Mouse (Mus musculus): Measurements from ENCODE around the gene Pglyrp3. TPM values are rescaled to one million over a fixed set of nuclear protein-coding genes. Genes with fewer than 3 reads are reported as not detected.
A peak's percentile ranks its signal among the peaks of the same experiment; 100 is the strongest.
"Not testable (repeated sequence)": the region's sequence is repeated elsewhere in the genome, so short reads cannot be mapped to it uniquely, and the experiment has no call there.

Pglyrp3 gene
- not detected in 2 replicates for polyA plus RNA-seq (2016; fragmentation: Nextera tagmentation; extraction: Ambion mirVana)

DNA sequence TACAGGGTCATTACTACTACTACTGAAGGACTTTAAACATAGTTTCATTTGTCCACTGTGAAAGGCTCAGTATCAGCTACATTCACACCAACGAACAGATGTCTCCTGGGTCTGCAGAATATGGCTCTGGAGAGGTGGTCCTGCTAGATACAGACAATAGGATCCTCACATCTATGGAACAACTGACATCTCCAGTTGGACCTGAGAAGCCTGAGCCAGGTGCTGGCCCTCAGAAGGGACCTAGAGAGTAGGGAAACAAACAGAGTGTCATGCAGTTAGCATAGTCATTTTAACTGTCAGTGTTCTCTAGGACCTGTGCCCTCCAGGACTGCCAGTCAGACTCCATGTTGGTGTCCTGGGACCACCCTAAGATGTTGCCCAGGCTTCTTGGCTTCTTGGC is at the start of gene Pglyrp3:
Gene Pglyrp3, plus strand, starts transcription at position 301 of the 400 bp plus-strand sequence.
- no peak within 1 kb of the TSS for H3K4me3 ChIP-seq
- H3K36me3 ChIP-seq: no peaks in the 10 kb centered on the region
- no peak within 1 kb of the TSS for H3K27ac ChIP-seq
- DNase-seq (ENCODE audit: low spot score): no peak
- no peaks in the 10 kb centered on the region for H3K9me3 ChIP-seq
- no peaks in the 10 kb centered on the region for H3K4me1 ChIP-seq (replicated peaks)
- WGBS: 79% methylated on average over 1 of the region's 1 CpGs
- no peaks in the 10 kb centered on the region for H3K27me3 ChIP-seq (ENCODE audit: insufficient read depth, poor library complexity, severe bottlenecking)

DNA sequence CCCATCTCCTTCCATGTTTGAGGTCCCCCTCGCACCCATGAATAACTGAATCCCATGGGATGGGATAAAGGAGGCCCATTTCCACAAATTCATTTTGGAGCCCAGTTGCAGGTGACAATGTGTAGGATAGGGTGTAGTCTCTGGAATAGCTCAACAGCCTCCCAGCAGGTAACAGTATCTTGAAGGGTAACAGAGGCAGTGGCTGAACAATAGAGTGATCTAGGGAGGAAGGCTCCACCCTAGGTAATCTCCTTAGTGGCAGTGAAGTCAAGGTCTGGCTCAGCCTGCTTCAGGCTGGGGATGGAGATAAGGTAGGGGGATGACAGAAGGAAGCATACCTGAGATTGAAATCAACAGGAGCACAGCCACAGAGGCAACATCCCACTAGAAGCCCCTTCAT is 3.4 kb upstream of the Pglyrp3 start:
- H3K9me3 ChIP-seq: no peaks in the 10 kb centered on the region
- 96% methylated on average over 1 of the region's 1 CpGs for WGBS

DNA sequence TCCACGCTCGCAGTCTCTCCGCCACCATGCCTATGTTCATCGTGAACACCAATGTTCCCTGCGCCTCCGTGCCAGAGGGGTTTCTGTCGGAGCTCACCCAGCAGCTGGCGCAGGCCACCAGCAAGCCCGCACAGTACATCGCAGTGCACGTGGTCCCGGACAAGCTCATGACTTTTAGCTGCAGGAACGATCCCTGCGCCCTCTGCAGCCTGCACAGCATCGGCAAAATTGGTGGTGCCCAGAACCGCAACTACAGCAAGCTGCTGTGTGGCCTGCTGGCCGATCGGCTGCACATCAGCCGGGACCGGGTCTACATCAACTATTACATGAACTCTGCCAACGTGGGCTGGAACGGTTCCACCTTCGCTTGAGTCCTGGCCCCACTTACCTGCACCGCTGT is 10.2 kb downstream of the Pglyrp3 start:
- H3K4me1 ChIP-seq (replicated peaks); H3K27ac ChIP-seq; H3K27me3 ChIP-seq (ENCODE audit: insufficient read depth, poor library complexity, severe bottlenecking); H3K9me3 ChIP-seq; H3K4me3 ChIP-seq; H3K36me3 ChIP-seq: not testable (repeated sequence)
- DNase-seq (ENCODE audit: low spot score): peak; percentile 3
- WGBS: 55% methylated on average over 24 of the region's 24 CpGs

More for the DNA sequence above, 3.4 kb upstream of the Pglyrp3 start:
- no peaks in the 10 kb centered on the region for H3K4me1 ChIP-seq (replicated peaks)
- DNase-seq (ENCODE audit: low spot score): no peak
- H3K27me3 ChIP-seq (ENCODE audit: insufficient read depth, poor library complexity, severe bottlenecking): no peaks in the 10 kb centered on the region
- no peaks in the 10 kb centered on the region for H3K36me3 ChIP-seq
- H3K27ac ChIP-seq: no peak overlapping the region
- no peak overlapping the region for H3K4me3 ChIP-seq

DNA sequence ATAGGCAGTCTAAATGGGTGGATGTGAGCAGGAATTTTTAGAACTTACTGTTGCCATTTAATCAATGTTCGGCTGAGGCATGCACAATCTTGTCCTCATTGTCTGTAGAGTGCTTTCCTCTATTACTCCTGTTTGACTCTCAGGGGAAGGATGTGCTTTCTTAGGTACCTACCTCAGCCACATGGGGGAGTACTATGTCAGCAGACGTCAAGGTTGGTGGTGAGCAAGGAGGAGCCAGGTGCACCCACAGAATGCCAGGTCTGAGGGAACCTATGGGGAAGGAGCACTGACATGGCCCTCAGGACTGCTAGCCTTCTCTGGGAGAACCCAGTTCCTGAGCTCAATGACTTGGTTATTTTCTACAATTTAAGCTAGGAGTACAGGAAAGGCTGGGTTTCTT is 18.8 kb downstream of the Pglyrp3 start:
- DNase-seq (ENCODE audit: low spot score): no peak
- no peak overlapping the region for H3K4me3 ChIP-seq
- H3K9me3 ChIP-seq: no peaks in the 10 kb centered on the region
- 52% methylated on average over 2 of the region's 2 CpGs for WGBS
- no peaks in the 10 kb centered on the region for H3K4me1 ChIP-seq (replicated peaks)
- H3K27ac ChIP-seq: no peak overlapping the region
- no peaks in the 10 kb centered on the region for H3K36me3 ChIP-seq
- no peaks in the 10 kb centered on the region for H3K27me3 ChIP-seq (ENCODE audit: insufficient read depth, poor library complexity, severe bottlenecking)

DNA sequence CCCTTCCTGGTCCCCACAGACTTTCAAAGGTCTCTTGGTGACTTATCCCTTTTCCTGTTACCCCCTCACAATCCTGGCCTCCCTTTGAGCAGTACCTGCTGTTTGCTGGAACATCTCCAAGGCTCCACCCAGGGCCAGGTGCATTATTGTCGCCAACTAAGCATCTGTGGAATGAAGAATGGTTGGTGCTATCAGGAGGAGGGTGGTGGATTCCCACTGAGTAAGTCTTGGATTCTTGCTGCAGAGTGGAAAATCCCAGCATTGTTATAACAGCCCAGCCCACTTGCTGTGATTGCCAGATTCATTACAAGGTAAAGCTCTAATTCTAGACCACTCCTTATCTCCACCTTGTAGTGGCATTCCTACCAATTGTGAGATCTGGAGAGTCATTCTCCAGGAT is 19.5 kb downstream of the Pglyrp3 start:
- WGBS: 70% methylated on average over 1 of the region's 1 CpGs
- Histone ChIP-seq H3K4me1 (replicated peaks) (no peaks in the 10 kb centered on the region), H3K36me3 (no peaks in the 10 kb centered on the region), H3K27me3 (ENCODE audit: insufficient read depth, poor library complexity, severe bottlenecking) (no peaks in the 10 kb centered on the region), H3K9me3 (no peaks in the 10 kb centered on the region), H3K4me3 (no peak overlapping the region), H3K27ac (no peak overlapping the region)
- DNase-seq (ENCODE audit: low spot score): no peak

DNA sequence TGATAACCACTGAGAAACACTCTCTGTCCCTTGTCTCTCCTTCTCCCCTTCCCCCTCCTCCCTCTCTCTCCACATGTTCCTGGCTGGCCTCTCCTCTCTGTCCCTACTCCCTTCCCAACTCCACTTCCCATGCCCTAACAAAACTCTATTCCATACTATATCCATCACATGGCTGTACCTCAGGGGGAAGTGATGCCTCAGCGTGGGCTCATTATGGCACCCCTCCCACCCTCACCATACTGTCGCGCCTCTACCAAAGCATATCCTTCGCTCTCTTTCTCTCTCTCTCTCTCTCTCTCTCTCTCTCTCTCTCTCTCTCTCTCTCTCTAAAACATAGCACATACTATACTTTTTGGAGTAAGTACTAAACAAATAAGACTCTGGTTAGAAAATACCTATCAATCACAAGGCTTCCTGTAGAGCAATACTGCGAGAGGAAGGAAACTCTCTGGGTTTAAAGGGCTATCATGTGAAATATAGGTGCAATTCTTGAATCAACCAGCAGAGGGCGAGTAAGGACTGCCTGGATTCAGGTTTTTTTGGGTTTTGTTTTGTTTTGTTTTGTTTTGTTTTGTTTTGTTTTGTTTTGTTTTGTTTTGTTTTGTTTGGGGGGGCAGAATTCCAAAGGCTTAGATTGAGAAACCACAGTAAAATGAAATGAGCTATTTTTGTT is 36.1 kb downstream of the Pglyrp3 start:
- no peak overlapping the region for H3K4me3 ChIP-seq
- H3K9me3 ChIP-seq: no peaks in the 10 kb centered on the region
- H3K27ac ChIP-seq: no peak overlapping the region
- H3K36me3 ChIP-seq: no peaks in the 10 kb centered on the region
- 51% methylated on average over 6 of the region's 6 CpGs for WGBS
- no peak for DNase-seq (ENCODE audit: low spot score)
- no peaks in the 10 kb centered on the region for H3K4me1 ChIP-seq (replicated peaks)
- H3K27me3 ChIP-seq (ENCODE audit: insufficient read depth, poor library complexity, severe bottlenecking): no peaks in the 10 kb centered on the region

DNA sequence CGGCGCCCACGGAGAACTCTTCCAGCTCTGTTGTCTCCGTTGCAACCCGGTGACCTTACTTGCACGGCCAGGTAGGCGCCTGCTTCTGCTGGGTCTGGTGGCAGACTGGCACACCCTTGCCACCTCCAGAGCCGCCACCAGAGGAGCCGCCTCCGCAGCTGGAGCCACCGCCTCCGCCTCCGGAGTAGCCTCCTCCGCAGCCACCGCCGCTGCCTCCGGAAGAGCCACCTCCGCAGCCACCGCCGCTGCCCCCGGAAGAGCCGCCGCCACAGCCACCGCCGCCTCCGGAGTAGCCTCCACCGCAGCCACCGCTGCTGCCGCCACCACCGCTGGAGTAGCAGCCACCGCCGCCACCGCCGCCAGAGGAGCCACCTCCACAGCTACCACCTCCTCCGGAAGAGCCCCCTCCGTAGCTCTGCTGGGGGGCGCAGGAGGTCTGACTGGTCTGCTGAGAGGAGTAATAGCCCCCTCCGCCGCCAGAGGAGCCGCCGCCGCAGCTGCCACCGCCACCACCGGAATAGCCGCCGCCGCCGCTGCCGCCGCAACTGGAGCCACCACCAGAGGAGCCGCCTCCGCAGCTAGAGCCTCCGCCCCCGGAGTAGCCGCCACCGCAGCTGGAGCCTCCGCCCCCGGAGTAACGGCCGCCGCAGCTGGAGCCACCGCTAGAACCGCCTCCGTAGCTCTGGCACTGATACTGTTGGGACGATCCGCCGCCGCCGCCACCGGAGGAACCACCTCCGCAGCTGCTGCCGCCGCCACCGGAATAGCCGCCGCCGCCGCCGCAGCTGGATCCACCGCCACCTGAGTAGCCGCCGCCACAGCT is 66.3 kb downstream of the Pglyrp3 start:
- under 1% methylated on average over 82 of the region's 82 CpGs for WGBS
- DNase-seq (ENCODE audit: low spot score): peak; percentile 81
- H3K4me3 ChIP-seq: peak overlapping the region; percentile 79
- peaks cover 14% of the 10 kb centered on the region for H3K4me1 ChIP-seq (replicated peaks)
- no peaks in the 10 kb centered on the region for H3K36me3 ChIP-seq
- H3K27me3 ChIP-seq (ENCODE audit: insufficient read depth, poor library complexity, severe bottlenecking): peaks cover 50% of the 10 kb centered on the region
- no peaks in the 10 kb centered on the region for H3K9me3 ChIP-seq
- H3K27ac ChIP-seq: peak overlapping the region; percentile 84

Other genes starting within 250 kb of the Pglyrp3 start
- 0.46 and 1.7 TPM in 2 replicates for gene Lor, start 68.6 kb downstream of the Pglyrp3 start, polyA plus RNA-seq (2016; fragmentation: Nextera tagmentation; extraction: Ambion mirVana)
- not detected in 2 replicates for gene Prr9, start 109.4 kb downstream of the Pglyrp3 start, polyA plus RNA-seq (2016; fragmentation: Nextera tagmentation; extraction: Ambion mirVana)
- gene Lelp1, start 128.2 kb downstream of the Pglyrp3 start, polyA plus RNA-seq (2016; fragmentation: Nextera tagmentation; extraction: Ambion mirVana): not detected in 2 replicates
- not detected in 2 replicates for gene Sprr2a1, start 201.2 kb downstream of the Pglyrp3 start, polyA plus RNA-seq (2016; fragmentation: Nextera tagmentation; extraction: Ambion mirVana)
- gene Sprr2a2, start 201.3 kb downstream of the Pglyrp3 start, polyA plus RNA-seq (2016; fragmentation: Nextera tagmentation; extraction: Ambion mirVana): not detected in 2 replicates

Data from hindbrain, embryonic 10.5 days (tissue).